Mouse (Mus musculus) heart, adult 11 months (tissue): Measurements from ENCODE around the gene Gm8180.
A peak's percentile ranks its signal among the peaks of the same experiment; 100 is the strongest.
"Not testable (repeated sequence)": the region's sequence is repeated elsewhere in the genome, so short reads cannot be mapped to it uniquely, and the experiment has no call there.

Experiments used
- DNase-seq: peaks from one replicate; pipeline ENCODE4 v3.0.0; 2022

Gm8180 gene

GRCm38 (mm10) chr14:43784645-43785044, at the start of gene Gm8180:
Gene Gm8180 (minus strand): TSS chr14:43784745.
- not testable (repeated sequence) for DNase-seq

GRCm38 (mm10) chr14:43830385-43830784, 45.8 kb upstream of the Gm8180 start:
- DNase-seq, result peak; percentile 90

GRCm38 (mm10) chr14:43824176-43824575, 39.6 kb upstream of the Gm8180 start:
- not testable (repeated sequence) for DNase-seq

- DNase-seq, result not testable (repeated sequence)
Observed at GRCm38 (mm10) chr14:43821869-43822268, 37.3 kb upstream of the Gm8180 start.

GRCm38 (mm10) chr14:43812458-43812857, 27.9 kb upstream of the Gm8180 start:
- DNase-seq, result not testable (repeated sequence)

- DNase-seq, result not testable (repeated sequence)
Observed at GRCm38 (mm10) chr14:43808142-43808541, 23.6 kb upstream of the Gm8180 start.

- not testable (repeated sequence) for DNase-seq
Observed at GRCm38 (mm10) chr14:43804435-43804834, 19.9 kb upstream of the Gm8180 start.

- not testable (repeated sequence) for DNase-seq
Observed at GRCm38 (mm10) chr14:43796905-43797470, 12.4 kb upstream of the Gm8180 start.

GRCm38 (mm10) chr14:43796069-43796904, 11.7 kb upstream of the Gm8180 start:
- no peak for DNase-seq

- not testable (repeated sequence) for DNase-seq
Observed at GRCm38 (mm10) chr14:43793811-43794210, 9.3 kb upstream of the Gm8180 start.

GRCm38 (mm10) chr14:43747566-43747965, 37.0 kb downstream of the Gm8180 start, which contains the start of gene Gm6526:
Gene Gm6526 (plus strand): TSS chr14:43747866.
- not testable (repeated sequence) for DNase-seq
